Mouse (Mus musculus) stomach, embryonic 14.5 days (tissue): ENCODE measurements around the gene Nim1k. TPM values are rescaled to one million over a fixed set of nuclear protein-coding genes. Genes with fewer than 3 reads are reported as not detected.

Source experiments
- ATAC-seq: fragments of 200-750 bp; cut with Nextera tagmentation; 2 replicates; pipeline ENCODE4 v1.8.0; 2017; ENCODE audit warnings: low read depth, moderate TSS enrichment; ENCODE audit not compliant: insufficient number of reproducible peaks, insufficient read depth, low FRiP score
- H3K27ac ChIP-seq: fragments of 300-500 bp; sonication (generic); 2 replicates; pipeline ENCODE4 v1.5.1; 2014; ENCODE audit warnings: mild to moderate bottlenecking, low read length, moderate library complexity, mixed read lengths
- H3K27me3 ChIP-seq: fragments of 300-500 bp; sonication (generic); 2 replicates; pipeline ENCODE4 v1.6.1; 2014; ENCODE audit warnings: low read length, control low read depth, mixed read lengths; ENCODE audit not compliant: control insufficient read depth, insufficient read depth
- H3K36me3 ChIP-seq: fragments of 300-500 bp; sonication (generic); 2 replicates; pipeline ENCODE4 v1.6.1; 2014; ENCODE audit warnings: mild to moderate bottlenecking, control low read depth, low read length, moderate library complexity, mixed read lengths; ENCODE audit not compliant: control insufficient read depth, insufficient read depth
- H3K4me1 ChIP-seq: fragments of 300-500 bp; sonication (generic); 2 replicates; pipeline ENCODE4 v1.6.1; 2014; ENCODE audit warnings: low read length, control low read depth, mixed read lengths; ENCODE audit not compliant: control insufficient read depth, insufficient read depth
- H3K4me2 ChIP-seq: fragments of 300-500 bp; sonication (generic); replicated peaks from 2 replicates; pipeline ENCODE4 v1.6.1; 2014; ENCODE audit warnings: low read depth, low read length, control low read depth
- H3K4me3 ChIP-seq: fragments of 300-500 bp; sonication (generic); 2 replicates; pipeline ENCODE4 v1.5.1; 2014; ENCODE audit warnings: low read depth, low read length, control low read depth
- H3K9ac ChIP-seq: fragments of 300-500 bp; sonication (generic); replicated peaks from 2 replicates; pipeline ENCODE4 v1.6.1; 2014; ENCODE audit warnings: low read depth, mild to moderate bottlenecking, control low read depth, low read length, moderate library complexity, mixed read lengths
- H3K9me3 ChIP-seq: fragments of 300-500 bp; sonication (generic); 2 replicates; pipeline ENCODE4 v1.6.1; 2016; ENCODE audit warnings: low read depth, low read length, control low read depth; ENCODE audit not compliant: control insufficient read depth
- WGBS: fragments of 180-500 bp; shearing (Covaris S2); extraction: QIAGEN DNeasy Blood & Tissue Kit; methylation state at CpG from one replicate; pipeline ENCODE4 v1.1.7; 2014; 5-methylcytosine and 5-hydroxymethylcytosine counted together
- polyA plus RNA-seq: library from polyadenylated mRNA; unstranded; fragments of >200 nt; fragmentation: Nextera tagmentation; extraction: Ambion mirVana; gene quantifications from 2 replicates; pipeline ENCODE4 v1.2.1, GENCODE M21; 2014

Nim1k gene
- 1.0 TPM in 2 replicates for polyA plus RNA-seq

GRCm38 (mm10) chr13:119755681-119756471 is at the start of gene Nim1k:
Gene Nim1k (minus strand): TSS chr13:119755882.
- Histone ChIP-seq H3K9me3 (no peaks in the 10 kb centered on the region), H3K4me3 (peak within 1 kb of the TSS; percentile 52), H3K4me2 (peak within 1 kb of the TSS; percentile 95), H3K36me3 (no peaks in the 10 kb centered on the region), H3K27ac (no peak within 1 kb of the TSS), H3K27me3 (no peaks in the 10 kb centered on the region), H3K9ac (peak within 1 kb of the TSS; percentile 42), H3K4me1 (peaks cover 5% of the 10 kb centered on the region; the same call in 1 of the 2 replicates)
- ATAC-seq = peak; percentile 94
- WGBS = 2% methylated on average over 43 of the region's 43 CpGs

DNA sequence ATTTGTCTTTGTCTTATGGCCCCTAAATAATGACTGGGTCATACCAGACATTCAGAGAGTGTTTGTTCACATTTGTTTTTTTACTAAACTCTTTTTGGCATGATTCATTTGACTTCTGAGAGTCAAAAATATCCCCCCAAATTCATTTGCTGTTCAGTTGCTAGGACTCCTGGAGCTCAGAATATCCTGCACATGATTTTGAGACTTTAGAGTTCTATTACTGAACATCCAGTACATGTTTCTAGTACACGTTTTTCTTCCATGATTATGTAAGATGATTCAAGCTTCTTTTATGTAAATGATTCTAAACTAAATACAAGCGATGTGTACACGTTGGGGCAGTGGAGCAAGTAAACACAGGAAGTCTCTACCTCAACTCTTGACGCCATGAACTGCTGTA is 42.0 kb upstream of the Nim1k start:
- Histone ChIP-seq H3K36me3 (no peaks in the 10 kb centered on the region), H3K9ac (no peak overlapping the region), H3K4me1 (no peaks in the 10 kb centered on the region), H3K4me2 (no peak overlapping the region), H3K27me3 (no peaks in the 10 kb centered on the region), H3K27ac (no peak overlapping the region), H3K9me3 (no peaks in the 10 kb centered on the region), H3K4me3 (no peak overlapping the region)
- 63% methylated on average over 4 of the region's 4 CpGs for WGBS
- no peak for ATAC-seq

- no peaks in the 10 kb centered on the region for H3K27me3 ChIP-seq
- H3K4me3 ChIP-seq = no peak overlapping the region
- peaks cover 10% of the 10 kb centered on the region; the same call in 1 of the 2 replicates for H3K4me1 ChIP-seq
- ATAC-seq = no peak
- no peaks in the 10 kb centered on the region for H3K36me3 ChIP-seq
- H3K9ac ChIP-seq = no peak overlapping the region
- WGBS = 71% methylated on average over 5 of the region's 5 CpGs
- no peak overlapping the region for H3K27ac ChIP-seq
- H3K4me2 ChIP-seq = no peak overlapping the region
- no peaks in the 10 kb centered on the region for H3K9me3 ChIP-seq
Observed at GRCm38 (mm10) chr13:119792791-119793404, 37.2 kb upstream of the Nim1k start.

GRCm38 (mm10) chr13:119791580-119792135 is 36.0 kb upstream of the Nim1k start:
- no peak for ATAC-seq
- peak overlapping the region; percentile 68 for H3K4me2 ChIP-seq
- no peaks in the 10 kb centered on the region for H3K9me3 ChIP-seq
- H3K4me1 ChIP-seq = peaks cover 10% of the 10 kb centered on the region; the same call in 1 of the 2 replicates
- H3K27me3 ChIP-seq = no peaks in the 10 kb centered on the region
- peaks cover 10% of the 10 kb centered on the region; the same call in 1 of the 2 replicates for H3K36me3 ChIP-seq
- WGBS = 3% methylated on average over 18 of the region's 18 CpGs
- H3K27ac ChIP-seq = peak overlapping the region; percentile 92
- H3K9ac ChIP-seq = 0 out of 2 replicates have a peak overlapping the region, but pooled peaks have one; percentile 89
- H3K4me3 ChIP-seq = peak overlapping the region; percentile 85

GRCm38 (mm10) chr13:119790761-119791579 is 35.3 kb upstream of the Nim1k start, which contains the start of gene Zfp131:
Gene Zfp131 (minus strand): TSS chr13:119790889.
- H3K27me3 ChIP-seq = no peaks in the 10 kb centered on the region
- H3K9me3 ChIP-seq = no peaks in the 10 kb centered on the region
- H3K36me3 ChIP-seq = peaks cover 15% of the 10 kb centered on the region; the same call in 1 of the 2 replicates
- under 1% methylated on average over 73 of the region's 86 CpGs for WGBS
- H3K4me1 ChIP-seq = peaks cover 10% of the 10 kb centered on the region; the same call in 1 of the 2 replicates
- H3K4me2 ChIP-seq = peak within 1 kb of the TSS; percentile 68
- H3K9ac ChIP-seq = peak within 1 kb of the TSS; percentile 89
- peak within 1 kb of the TSS; percentile 96 for H3K27ac ChIP-seq
- H3K4me3 ChIP-seq = peak within 1 kb of the TSS; percentile 85
- peak; percentile 98 for ATAC-seq

GRCm38 (mm10) chr13:119789851-119790717 is 34.4 kb upstream of the Nim1k start:
- H3K9me3 ChIP-seq = no peaks in the 10 kb centered on the region
- H3K27me3 ChIP-seq = no peaks in the 10 kb centered on the region
- WGBS = under 1% methylated on average over 47 of the region's 66 CpGs
- H3K4me2 ChIP-seq = peak overlapping the region; percentile 52
- H3K36me3 ChIP-seq = peaks cover 22% of the 10 kb centered on the region; the same call in 1 of the 2 replicates
- H3K27ac ChIP-seq = peak overlapping the region; percentile 96
- ATAC-seq = peak; percentile 61
- peak overlapping the region; percentile 89 for H3K9ac ChIP-seq
- peak overlapping the region; percentile 85 for H3K4me3 ChIP-seq
- H3K4me1 ChIP-seq = peaks cover 10% of the 10 kb centered on the region; the same call in 1 of the 2 replicates

- 85% methylated on average over 4 of the region's 4 CpGs for WGBS
- H3K4me2 ChIP-seq = no peak overlapping the region
- no peak overlapping the region for H3K4me3 ChIP-seq
- no peak overlapping the region for H3K27ac ChIP-seq
- 0 out of 2 replicates have a peak, but pooled peaks cover under 1% of the 10 kb centered on the region for H3K4me1 ChIP-seq
- H3K9ac ChIP-seq = no peak overlapping the region
- no peaks in the 10 kb centered on the region for H3K27me3 ChIP-seq
- peaks cover 55% of the 10 kb centered on the region for H3K36me3 ChIP-seq
- ATAC-seq = no peak
- H3K9me3 ChIP-seq = no peaks in the 10 kb centered on the region
Observed at GRCm38 (mm10) chr13:119783581-119783980, 27.9 kb upstream of the Nim1k start.
